Mouse (Mus musculus): Measurements from ENCODE around the gene Gm11020.

The Gm11020 gene

GRCm38 (mm10) chr8:104342426-104342825 lies 21.1 kb downstream of the Gm11020 start:
- no peak for DNase-seq (ENCODE audit: low read depth)

DNA sequence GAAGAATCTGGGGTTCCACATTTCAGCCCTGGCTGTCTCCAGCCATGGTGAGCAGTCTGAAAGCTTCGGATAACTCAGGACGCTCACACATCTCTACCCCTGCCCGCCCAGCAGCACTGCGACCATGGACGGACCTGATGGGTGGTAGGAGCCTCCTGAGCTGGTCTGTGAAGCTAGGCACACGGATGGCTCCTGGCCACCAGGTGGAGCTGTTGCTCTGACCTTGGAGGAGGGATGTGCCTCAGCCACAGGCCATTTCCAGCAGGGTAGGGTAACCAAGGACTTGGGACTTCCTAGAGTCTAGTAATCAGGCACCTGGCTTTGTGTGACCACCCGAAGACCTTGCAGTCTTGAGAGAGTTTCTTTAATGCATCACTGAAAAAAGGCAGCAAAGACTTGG lies 22.6 kb downstream of the Gm11020 start:
- peak; percentile 94 for DNase-seq (ENCODE audit: low read depth)

GRCm38 (mm10) chr8:104344622-104345021 lies 23.3 kb downstream of the Gm11020 start:
- no peak for DNase-seq (ENCODE audit: low read depth)

DNA sequence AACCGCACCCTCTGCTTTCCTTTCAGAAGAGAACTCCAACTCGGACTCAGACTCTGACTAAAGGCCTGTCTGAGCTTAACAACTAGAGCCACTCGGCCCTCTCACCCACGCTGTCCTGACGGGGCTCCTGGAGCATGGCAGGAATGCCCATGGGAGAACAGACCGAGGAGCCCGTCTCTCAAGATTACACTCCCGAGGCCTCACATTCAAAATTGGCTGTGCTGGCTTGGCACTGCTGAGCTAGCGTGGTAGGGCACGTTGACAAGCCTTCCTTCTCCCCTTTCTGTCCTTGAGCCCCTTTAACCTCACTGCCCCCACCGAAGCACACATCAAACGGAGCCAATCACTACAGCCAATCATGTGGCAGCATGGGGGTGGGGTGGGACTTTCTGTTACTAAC lies 25.3 kb downstream of the Gm11020 start:
- DNase-seq (ENCODE audit: low read depth), result no peak

GRCm38 (mm10) chr8:104348971-104349370 lies 27.6 kb downstream of the Gm11020 start:
- no peak for DNase-seq (ENCODE audit: low read depth)

DNA sequence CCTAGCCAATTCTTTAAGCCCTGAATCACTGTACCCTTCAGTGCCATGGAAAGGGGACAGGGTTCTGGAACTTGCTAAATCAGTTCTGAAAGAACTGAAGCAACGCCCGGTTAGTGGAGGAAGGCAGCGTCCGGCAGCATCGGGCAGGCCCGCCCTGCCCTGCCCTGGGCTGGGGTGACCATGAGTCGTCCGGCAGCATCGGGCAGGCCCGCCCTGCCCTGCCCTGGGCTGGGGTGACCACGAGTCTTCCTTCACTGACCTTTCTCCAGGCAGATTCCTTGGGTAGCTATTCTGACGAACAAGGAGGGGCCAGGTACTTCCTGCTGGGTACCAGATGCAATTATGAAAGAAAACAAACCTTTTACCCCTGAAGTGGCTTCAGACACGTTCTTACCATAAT lies 28.7 kb downstream of the Gm11020 start:
- DNase-seq (ENCODE audit: low read depth), result no peak

DNA sequence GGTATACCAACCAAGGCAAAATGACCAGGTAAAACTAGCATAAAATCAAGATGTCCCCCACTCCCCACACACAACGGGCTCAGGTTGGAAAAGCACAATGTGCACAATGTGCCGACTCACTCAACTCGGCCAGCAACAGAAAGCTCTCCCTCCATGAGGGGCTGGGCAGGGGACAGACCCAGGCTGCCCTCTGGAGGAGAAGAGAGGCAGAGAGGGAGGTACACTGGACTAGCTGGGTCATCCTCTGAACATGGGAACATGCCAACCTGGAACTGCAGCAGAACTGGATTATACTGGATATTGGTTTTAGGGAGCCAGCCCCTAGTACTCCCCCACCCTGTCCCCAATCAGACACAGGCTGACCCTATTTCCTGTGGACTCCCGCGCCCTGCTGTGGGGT lies 31.8 kb downstream of the Gm11020 start:
- DNase-seq (ENCODE audit: low read depth), result no peak

DNA sequence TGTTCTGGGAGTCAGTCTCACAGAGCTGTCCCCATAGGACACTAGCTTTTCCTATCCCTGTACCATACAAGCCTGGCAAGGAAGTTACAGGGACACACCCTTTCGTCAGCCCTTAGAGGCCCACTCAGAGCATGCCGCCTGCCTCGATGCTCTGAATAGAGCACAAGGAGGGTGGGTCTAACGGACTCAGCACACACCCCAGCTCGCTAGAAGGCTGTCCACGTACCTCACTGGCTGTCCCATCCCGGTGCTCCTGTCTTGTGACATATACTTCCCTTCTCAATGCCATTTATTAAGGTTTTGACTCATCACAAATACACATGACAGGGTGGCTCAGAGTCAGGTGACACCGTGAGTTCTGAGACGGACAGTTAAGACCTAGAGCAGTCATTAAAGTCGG lies 33.1 kb downstream of the Gm11020 start:
- DNase-seq (ENCODE audit: low read depth), result no peak

- no peak for DNase-seq (ENCODE audit: low read depth)
Observed at GRCm38 (mm10) chr8:104358637-104359036, 37.3 kb downstream of the Gm11020 start.

DNA sequence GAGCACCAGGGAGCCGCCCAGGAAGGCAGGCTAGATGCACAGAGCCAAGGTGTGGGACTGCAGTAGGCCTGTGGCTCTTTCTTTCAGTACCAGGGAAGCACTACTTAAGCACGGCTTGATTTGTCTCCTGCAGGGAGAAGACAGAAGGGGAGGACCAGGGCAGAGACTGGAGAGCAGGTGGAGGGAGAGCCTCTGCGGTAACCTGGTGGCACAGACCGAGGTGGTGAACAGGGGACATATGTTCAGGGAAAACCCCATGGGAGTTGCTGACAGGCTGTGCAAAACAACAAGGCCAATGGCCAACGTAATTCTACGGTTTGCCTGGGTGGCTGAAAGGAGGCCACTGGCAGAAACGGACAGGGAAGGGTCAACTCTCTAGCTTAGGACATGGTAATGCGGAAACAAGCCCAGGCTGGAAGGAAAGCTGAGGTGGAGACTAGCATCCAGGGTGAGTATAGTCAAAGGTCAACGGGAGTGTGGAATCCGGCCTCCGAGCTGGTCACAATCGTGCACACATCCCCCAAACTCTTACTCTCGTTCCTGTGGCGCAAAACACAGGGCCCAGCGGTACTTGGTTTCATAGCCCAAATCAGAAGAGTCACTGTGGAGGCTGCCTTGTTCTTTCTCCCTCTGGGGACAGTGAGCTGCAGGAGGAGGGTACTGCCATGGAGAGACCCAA lies 38.5 kb downstream of the Gm11020 start:
- DNase-seq (ENCODE audit: low read depth), result no peak

GRCm38 (mm10) chr8:104365695-104366094 lies 44.3 kb downstream of the Gm11020 start:
- DNase-seq (ENCODE audit: low read depth), result no peak

DNA sequence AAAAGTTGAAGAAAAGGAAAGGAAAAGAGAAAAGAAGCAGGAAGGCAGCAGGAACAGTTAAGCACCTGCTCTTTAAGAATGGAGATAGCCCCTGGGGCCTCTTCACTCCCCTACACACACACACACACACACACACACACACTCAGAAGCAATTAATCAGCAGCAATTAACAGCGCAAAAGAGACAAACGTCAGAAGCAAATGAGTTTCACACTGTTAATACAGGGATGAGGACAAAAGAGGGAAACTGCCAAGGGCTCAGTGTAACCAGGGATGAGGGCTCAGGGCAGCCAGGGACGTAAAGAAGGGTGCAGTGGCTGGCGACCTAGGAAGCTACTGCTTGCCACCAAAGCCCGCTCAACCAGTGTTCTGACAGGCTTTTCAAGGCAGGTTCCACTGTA lies 46.0 kb downstream of the Gm11020 start:
- no peak for DNase-seq (ENCODE audit: low read depth)

DNA sequence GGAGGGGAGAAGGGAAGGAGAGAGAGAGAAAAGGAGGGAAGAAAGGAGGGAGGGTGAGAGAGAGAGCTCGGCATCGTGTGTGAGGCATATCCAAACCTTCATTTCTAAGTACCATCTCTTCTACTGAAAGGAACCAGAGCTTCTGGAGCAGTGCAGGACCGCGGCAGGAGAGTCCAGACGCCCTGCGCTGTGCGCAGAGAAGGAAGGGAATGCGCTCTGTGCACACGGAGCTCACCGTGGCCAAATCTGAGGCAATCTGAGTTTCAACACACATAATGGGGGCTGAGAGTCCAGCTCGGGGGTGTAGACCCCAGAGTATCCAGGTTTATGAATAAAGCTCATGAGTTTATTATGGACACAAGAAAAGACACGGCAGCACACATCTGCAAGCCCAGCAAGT lies 48.2 kb downstream of the Gm11020 start:
- no peak for DNase-seq (ENCODE audit: low read depth)

- no peak for DNase-seq (ENCODE audit: low read depth)
Observed at GRCm38 (mm10) chr8:104370071-104370470, 48.7 kb downstream of the Gm11020 start.

DNA sequence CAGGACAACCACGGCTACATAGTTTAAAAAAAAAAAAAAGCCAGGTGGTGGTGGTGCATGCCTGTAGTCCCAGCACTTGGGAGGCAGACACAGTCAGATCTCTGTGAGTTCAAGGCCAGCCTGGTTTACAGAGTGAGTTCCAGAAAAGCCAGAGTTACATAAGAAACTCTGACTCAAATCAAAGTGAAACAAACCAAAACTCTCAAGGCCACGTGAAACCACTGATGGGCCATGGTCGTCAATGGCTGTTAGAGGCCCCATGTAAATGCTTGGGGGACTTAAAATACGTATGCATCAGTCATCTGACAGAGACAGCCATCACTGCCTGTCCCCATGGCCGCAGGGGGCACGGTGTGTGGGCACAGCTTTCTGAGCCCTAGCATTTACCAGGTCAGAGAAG lies 49.8 kb downstream of the Gm11020 start:
- no peak for DNase-seq (ENCODE audit: low read depth)

Data from NIH3T3 (cell line).